Mouse (Mus musculus) liver, adult 2 months (tissue): ENCODE measurements around the gene Agxt2.

Source experiments
- CTCF ChIP-seq: fragments of 200-500 bp; IDR thresholded peaks from 2 replicates; pipeline ENCODE4 v1.5.1; 2011; ENCODE audit warnings: low read depth, low read length, control low read depth
- POLR2A ChIP-seq: fragments of 200-500 bp; IDR thresholded peaks from 2 replicates; pipeline ENCODE4 v1.6.1; 2011; ENCODE audit warnings: low read length, control low read depth; ENCODE audit not compliant: insufficient read depth; ENCODE audit errors: extremely low read depth

DNA sequence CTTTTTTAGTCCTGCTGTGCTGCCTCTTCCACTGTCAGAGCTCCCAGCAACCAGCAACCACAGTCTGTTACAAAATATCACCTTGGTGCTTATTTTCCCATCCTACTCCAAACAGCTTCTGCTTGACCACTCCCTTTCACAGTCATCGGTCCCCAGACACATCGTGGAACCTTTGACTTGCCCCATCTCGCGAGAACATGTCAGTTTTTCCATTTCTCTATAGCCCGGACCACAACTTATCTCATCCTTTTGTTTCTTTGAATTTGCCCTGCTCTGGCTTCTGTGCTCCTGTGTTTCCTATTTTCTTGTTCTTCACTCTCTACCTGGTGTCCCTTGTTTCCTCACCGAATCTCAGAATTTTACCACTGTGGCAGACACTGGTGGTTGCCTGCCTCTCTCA lies 67.8 kb downstream of the Agxt2 start:
- TF ChIP-seq CTCF (no peak), POLR2A (no peak)
